Mouse (Mus musculus) bone marrow, adult 2 months (tissue): Measurements from ENCODE around the gene Abt1. TPM values are rescaled to one million over a fixed set of nuclear protein-coding genes. Genes with fewer than 3 reads are reported as not detected.

Experiments
- H3K27ac ChIP-seq: fragments of 200-500 bp; 2 replicates; pipeline ENCODE4 v1.5.1; 2012; ENCODE audit warnings: low read depth, mild to moderate bottlenecking, control low read depth, inconsistent platforms, low read length; ENCODE audit not compliant: control insufficient read depth, poor library complexity, insufficient read depth
- H3K4me1 ChIP-seq: fragments of 200-500 bp; 2 replicates; pipeline ENCODE4 v1.6.1; 2011; ENCODE audit warnings: low read length; ENCODE audit not compliant: control insufficient read depth, insufficient read depth
- H3K4me3 ChIP-seq: fragments of 200-500 bp; replicated peaks from 2 replicates; pipeline ENCODE3; 2011; ENCODE audit warnings: mild to moderate bottlenecking, low read depth, low read length, control low read depth; ENCODE audit not compliant: control insufficient read depth
- CTCF ChIP-seq: fragments of 200-500 bp; IDR thresholded peaks from 2 replicates; pipeline ENCODE4 v1.5.1; 2011; ENCODE audit warnings: low read length, control low read depth; ENCODE audit not compliant: control insufficient read depth, insufficient read depth
- POLR2A ChIP-seq: fragments of 200-500 bp; IDR thresholded peaks from 2 replicates; pipeline ENCODE4 v1.6.1; 2011; ENCODE audit warnings: low read depth, mild to moderate bottlenecking, control low read depth, low read length, borderline replicate concordance; ENCODE audit not compliant: control insufficient read depth
- WGBS: fragments of 180-500 bp; shearing (Covaris S2); methylation state at CpG from one replicate; pipeline ENCODE4 v1.1.7; 2018; 5-methylcytosine and 5-hydroxymethylcytosine counted together
- polyA plus RNA-seq: library from polyadenylated mRNA; stranded (reverse); fragments of >200 nt; gene quantifications from 2 replicates; pipeline ENCODE4 v1.2.4, GENCODE M21; 2011; ENCODE audit warnings: low replicate concordance; ENCODE audit not compliant: missing spikeins, insufficient read depth, insufficient read length

Abt1 gene
- polyA plus RNA-seq, 1 experiment = 10.4 TPM

DNA sequence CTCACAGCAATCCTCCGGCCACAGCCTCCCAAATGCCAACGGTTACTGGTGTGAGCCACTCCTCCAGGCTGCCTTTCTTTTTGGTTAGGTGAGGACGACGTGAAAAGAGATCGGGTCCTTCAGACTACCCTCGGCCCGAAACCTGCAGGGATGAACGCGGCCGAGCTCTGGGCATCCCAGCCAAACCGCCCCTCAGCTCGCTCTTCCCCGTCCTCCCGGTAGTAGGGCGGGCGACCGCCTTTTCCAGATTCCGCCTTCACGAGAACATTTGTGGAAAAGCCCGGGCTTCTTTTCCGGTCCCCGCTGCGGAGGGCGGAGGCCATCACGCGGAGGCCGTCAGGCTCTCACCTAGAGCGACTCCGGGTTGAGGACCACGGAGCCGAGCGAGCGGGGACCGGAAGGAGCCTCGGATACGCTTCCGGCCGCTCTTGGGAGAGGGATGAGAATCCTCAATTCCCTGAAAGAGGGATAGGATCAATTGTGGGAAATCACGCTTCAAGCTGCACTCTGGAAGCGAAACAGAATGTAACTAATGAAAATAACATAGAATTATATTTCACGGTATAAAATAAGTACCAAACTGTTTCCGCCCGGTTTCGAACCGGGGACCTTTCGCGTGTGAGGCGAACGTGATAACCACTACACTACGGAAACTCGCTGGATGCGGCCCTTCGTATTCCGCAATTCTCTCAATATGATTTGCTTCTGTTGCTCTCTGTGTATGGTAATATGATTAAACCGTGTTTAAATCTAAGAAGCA lies 22.1 kb upstream of the Abt1 start:
- H3K27ac ChIP-seq = peak overlapping the region; percentile 93
- H3K4me1 ChIP-seq = no peaks in the 10 kb centered on the region
- WGBS = under 1% methylated on average over 55 of the region's 55 CpGs
- peak; percentile 35; the same call in 1 of the 2 replicates for TF ChIP-seq POLR2A
- no peak for TF ChIP-seq CTCF
- peak overlapping the region; percentile 84 for H3K4me3 ChIP-seq

DNA sequence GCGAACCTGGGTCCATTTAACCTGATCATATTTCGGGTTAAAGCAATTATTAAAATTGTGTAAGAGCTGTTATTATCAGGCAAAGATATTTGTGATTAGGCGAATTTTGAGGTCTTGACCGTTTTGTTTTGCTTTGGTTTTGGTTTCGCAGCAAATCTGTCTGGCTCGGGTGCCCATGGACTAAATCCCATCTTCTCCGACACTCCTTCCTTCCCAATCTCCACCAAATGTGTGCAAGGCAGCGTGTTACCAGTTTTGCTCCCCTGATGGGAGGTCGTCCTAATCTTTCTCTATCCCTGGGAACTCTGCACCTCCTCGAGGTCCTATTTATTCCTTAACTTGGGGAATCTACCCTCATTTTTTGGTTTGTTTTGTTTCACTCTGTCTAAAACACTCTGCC lies 21.5 kb upstream of the Abt1 start:
- TF ChIP-seq CTCF = no peak
- no peak for TF ChIP-seq POLR2A
- H3K4me1 ChIP-seq = no peaks in the 10 kb centered on the region
- WGBS = 17% methylated on average over 10 of the region's 10 CpGs
- peak overlapping the region; percentile 93 for H3K27ac ChIP-seq
- H3K4me3 ChIP-seq = peak overlapping the region; percentile 84

DNA sequence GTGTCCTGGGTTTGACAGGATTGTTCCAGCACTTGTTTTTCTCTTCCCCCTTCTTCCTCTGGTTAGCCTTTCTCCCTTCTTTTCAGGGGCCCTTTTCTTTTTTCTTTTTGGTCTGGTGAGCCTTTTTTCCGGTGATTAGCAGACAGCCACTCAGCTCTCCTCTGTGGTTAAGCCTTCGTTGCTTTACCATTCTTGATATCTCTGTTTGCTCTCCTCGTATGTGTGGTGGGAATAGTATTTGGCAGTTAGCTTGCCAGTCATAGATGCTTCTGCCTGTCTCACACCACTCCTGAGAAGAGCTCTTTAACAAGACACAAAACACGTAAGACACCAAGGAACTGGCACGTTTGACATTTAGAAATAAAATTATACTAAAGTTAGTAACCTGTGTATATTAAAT lies 20.8 kb upstream of the Abt1 start:
- no peak overlapping the region for H3K4me3 ChIP-seq
- H3K27ac ChIP-seq = no peak overlapping the region
- WGBS = 61% methylated on average over 5 of the region's 5 CpGs
- TF ChIP-seq POLR2A (no peak), CTCF (no peak)
- no peaks in the 10 kb centered on the region for H3K4me1 ChIP-seq

DNA sequence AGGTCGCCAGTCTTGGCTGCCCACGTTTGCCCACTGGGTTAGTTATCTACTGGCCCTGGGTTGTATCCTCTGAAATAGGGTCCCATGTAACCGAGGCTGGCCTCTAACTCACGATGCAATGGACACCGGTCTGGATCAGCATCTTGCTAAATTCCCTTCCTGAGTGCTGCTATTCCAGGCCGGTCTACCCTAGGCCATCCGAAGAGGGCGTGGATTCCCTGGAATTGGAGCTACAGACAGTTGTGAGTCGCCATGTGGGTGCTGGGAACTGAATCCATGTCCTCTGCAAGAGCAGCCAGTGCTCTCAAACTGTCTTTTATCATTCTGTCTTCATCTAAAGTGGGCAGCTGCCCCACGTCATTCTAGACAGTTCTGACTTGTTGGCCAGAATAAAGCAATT lies 16.2 kb upstream of the Abt1 start:
- Histone ChIP-seq H3K4me3 (no peak overlapping the region), H3K4me1 (no peaks in the 10 kb centered on the region), H3K27ac (no peak overlapping the region)
- no peak for TF ChIP-seq POLR2A
- TF ChIP-seq CTCF = no peak
- 84% methylated on average over 10 of the region's 10 CpGs for WGBS

DNA sequence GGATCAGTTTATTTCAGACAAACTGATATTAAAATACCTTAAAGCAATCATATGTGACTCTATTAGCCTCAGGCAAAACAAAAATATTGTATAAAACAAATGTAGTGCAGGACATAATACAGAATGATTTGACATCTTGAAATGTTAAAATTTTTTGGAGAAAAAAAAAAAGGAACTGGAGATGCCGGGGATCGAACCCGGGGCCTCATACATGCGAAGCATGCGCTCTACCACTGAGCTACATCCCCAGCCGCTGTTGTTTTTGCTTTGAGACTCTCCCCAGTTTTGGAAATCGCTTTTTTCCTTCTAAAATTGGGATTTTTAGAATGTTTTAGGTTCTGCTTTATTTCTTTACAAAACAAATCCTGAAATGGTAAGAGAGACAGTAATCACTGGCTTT lies 14.9 kb upstream of the Abt1 start:
- H3K4me3 ChIP-seq = no peak overlapping the region
- H3K4me1 ChIP-seq = no peaks in the 10 kb centered on the region; the same call in 1 of the 2 replicates
- WGBS = 1% methylated on average over 7 of the region's 7 CpGs
- H3K27ac ChIP-seq = no peak overlapping the region
- TF ChIP-seq POLR2A = no peak
- no peak for TF ChIP-seq CTCF

DNA sequence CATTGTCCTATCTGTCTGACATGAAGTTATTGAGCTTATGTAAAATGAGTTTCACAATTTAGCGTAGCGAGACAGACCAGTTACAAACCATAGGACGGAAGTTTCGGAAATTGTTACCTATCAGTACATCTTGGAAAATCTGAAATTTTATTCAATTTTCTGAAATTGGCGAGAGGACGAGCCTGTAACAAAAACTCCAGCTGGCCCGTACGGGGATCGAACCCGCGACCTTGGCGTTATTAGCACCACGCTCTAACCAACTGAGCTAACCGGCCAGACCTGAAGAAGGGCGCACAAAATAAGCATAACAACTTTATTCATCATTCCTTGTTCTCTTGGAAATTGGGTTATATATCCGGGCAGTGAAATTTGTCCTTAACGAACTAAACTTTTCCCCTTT lies 14.2 kb upstream of the Abt1 start:
- H3K27ac ChIP-seq = no peak overlapping the region
- H3K4me1 ChIP-seq = no peaks in the 10 kb centered on the region; the same call in 1 of the 2 replicates
- TF ChIP-seq CTCF (no peak), POLR2A (no peak)
- peak overlapping the region; percentile 69 for H3K4me3 ChIP-seq
- WGBS = under 1% methylated on average over 17 of the region's 17 CpGs

DNA sequence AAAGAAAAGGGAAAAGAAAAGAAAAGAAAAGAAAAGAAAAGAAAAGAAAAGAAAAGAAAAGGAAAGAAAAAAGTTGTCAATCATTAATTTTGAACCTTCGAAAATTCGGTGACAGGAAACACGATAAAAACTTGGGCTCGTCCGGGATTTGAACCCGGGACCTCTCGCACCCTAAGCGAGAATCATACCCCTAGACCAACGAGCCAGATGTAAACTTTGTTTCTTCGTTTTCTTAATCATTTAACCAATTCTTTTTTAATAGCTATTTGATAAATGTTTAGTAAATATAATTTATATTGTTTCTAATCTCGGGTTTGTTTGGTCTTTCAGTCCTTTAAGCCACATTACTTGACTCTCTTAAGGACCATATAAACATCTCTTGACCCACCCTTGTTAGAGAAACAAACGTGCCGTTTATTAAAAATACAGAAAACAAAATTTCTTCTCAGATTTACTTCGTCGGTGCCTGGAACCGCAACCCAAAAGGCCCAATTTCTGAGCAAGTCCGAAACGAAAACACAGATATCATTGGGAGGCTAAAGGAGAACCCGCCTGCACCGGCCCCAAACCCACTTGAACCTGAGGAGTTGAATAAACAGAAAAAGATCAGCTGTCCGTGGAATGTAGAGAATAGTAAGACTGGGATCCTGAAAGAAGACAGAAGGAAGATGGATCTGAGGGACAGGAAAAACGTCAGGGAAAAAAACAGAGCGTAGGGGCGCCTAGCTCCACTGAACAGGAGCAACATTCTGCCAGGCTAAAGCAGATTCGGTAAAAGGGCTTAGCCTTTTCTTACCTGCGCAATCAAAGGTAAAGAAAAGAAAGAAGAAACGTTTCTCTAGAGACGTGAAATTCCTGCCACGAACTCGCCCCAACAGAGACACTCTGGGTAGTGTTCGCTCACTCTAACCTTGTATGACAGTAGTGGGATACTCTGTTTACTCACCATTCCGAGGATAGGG lies 13.5 kb upstream of the Abt1 start:
- TF ChIP-seq CTCF (no peak), POLR2A (no peak)
- Histone ChIP-seq H3K27ac (peak overlapping the region; percentile 53), H3K4me3 (peak overlapping the region; percentile 69), H3K4me1 (no peaks in the 10 kb centered on the region; the same call in 1 of the 2 replicates)
- under 1% methylated on average over 32 of the region's 32 CpGs for WGBS

DNA sequence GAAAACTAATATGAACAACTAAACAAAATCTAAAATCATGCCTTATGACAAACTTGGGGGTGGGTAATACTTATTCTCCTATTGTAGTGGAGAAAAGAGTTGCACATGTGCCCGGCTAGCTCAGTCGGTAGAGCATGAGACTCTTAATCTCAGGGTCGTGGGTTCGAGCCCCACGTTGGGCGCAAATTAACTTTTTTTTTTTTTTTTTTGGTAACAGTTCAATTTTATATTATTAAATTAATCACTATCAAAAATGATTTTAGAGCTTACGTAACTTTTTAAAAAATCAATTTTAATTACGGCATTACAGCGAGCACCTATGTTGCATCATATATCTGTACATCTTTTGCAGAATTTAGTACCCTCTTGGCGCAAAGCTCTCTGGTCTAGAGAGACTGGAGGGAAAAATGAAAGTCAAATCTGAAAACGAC lies 12.6 kb upstream of the Abt1 start:
- TF ChIP-seq CTCF = no peak
- TF ChIP-seq POLR2A = no peak
- WGBS = 2% methylated on average over 11 of the region's 11 CpGs
- Histone ChIP-seq H3K4me1 (no peaks in the 10 kb centered on the region; the same call in 1 of the 2 replicates), H3K4me3 (no peak overlapping the region), H3K27ac (no peak overlapping the region)
